In genomic region chr2:180839126-180839525, GRCm38 (mm10) we compare ENCODE assay signal across 15 mouse cellular contexts.
"Had no signal": no experiment of that assay in that cellular context is flagged by ENCODE, and none has a peak within 500 bp of the region (broad histone marks: within the 10 kb centered on the region; RNA-seq: fewer than 3 reads in every experiment).

No protein-coding gene starts in this region.

- ATAC-seq: liver, postnatal 0 days; lung, postnatal 0 days; midbrain, embryonic 16.5 days had no signal

- DNase-seq: liver, postnatal 0 days; lung, adult 2 months; lung, postnatal 14 days; lung, postnatal 36 days; midbrain, embryonic 14.5 days; retina, postnatal 1 day; right cerebral cortex, adult 18-20 months; right cerebral cortex, postnatal 25 days; right cerebral cortex, postnatal 4 days; spleen, adult 18-20 months; thymus, adult 18-20 months; thymus, postnatal 14 days; thymus, postnatal 36 days had no signal
